Mouse (Mus musculus) hindbrain, postnatal 0 days (tissue): ENCODE measurements at regions not wholly inside any gene's neighbourhood (a gene's known extent, or its start where the extent isn't known, plus 50 kb on each side); places are given as distances from the start of the nearest gene placed in this dataset.
"Not testable (repeated sequence)": the region's sequence is repeated elsewhere in the genome, so short reads cannot be mapped to it uniquely, and the experiment has no call there.

Source experiments
- ATAC-seq: fragments of 200-750 bp; cut with Nextera tagmentation; 2 replicates; pipeline ENCODE4 v1.8.0; 2017; ENCODE audit warnings: mild to moderate bottlenecking, moderate TSS enrichment, moderate library complexity
- DNase-seq: peaks from one replicate; pipeline ENCODE4 v3.0.0-alpha.2; 2015; ENCODE audit warnings: low spot score
- H3K27ac ChIP-seq: fragments of 300-500 bp; sonication (generic); 2 replicates; pipeline ENCODE4 v1.5.1; 2014; ENCODE audit warnings: mild to moderate bottlenecking
- H3K27me3 ChIP-seq: fragments of 300-500 bp; sonication (generic); 2 replicates; pipeline ENCODE4 v1.6.1; 2014; ENCODE audit warnings: low read length, mixed read lengths; ENCODE audit not compliant: insufficient read depth
- H3K36me3 ChIP-seq: fragments of 300-500 bp; sonication (generic); 2 replicates; pipeline ENCODE4 v1.6.1; 2014; ENCODE audit warnings: low read length, mixed read lengths; ENCODE audit not compliant: insufficient read depth
- H3K4me1 ChIP-seq: fragments of 300-500 bp; sonication (generic); 2 replicates; pipeline ENCODE4 v1.6.1; 2014; ENCODE audit warnings: antibody characterized with exemption, low read length, mixed read lengths; ENCODE audit not compliant: insufficient read depth
- H3K4me2 ChIP-seq: fragments of 300-500 bp; sonication (generic); 2 replicates; pipeline ENCODE4 v1.6.1; 2014; ENCODE audit warnings: low read depth, mild to moderate bottlenecking, low read length, moderate library complexity, mixed read lengths
- H3K4me3 ChIP-seq: fragments of 300-500 bp; sonication (generic); 2 replicates; pipeline ENCODE4 v1.5.1; 2014; ENCODE audit warnings: low read length
- H3K9ac ChIP-seq: fragments of 300-500 bp; sonication (generic); replicated peaks from 2 replicates; pipeline ENCODE4 v1.6.1; 2014; ENCODE audit warnings: mild to moderate bottlenecking, low read length, moderate library complexity, mixed read lengths
- H3K9me3 ChIP-seq: fragments of 300-500 bp; sonication (generic); 2 replicates; pipeline ENCODE4 v1.6.1; 2016; ENCODE audit warnings: low read length, mixed read lengths
- CTCF ChIP-seq: IDR thresholded peaks from 2 replicates; pipeline ENCODE4 v1.5.1; 2016; ENCODE audit warnings: antibody characterized with exemption, control low read depth, low read depth
- WGBS: fragments of 180-500 bp; shearing (Covaris S2); extraction: QIAGEN DNeasy Blood & Tissue Kit; methylation state at CpG from one replicate; pipeline ENCODE4 v1.1.7; 2014; 5-methylcytosine and 5-hydroxymethylcytosine counted together

- H3K36me3 ChIP-seq, DNase-seq, H3K27ac ChIP-seq, H3K4me2 ChIP-seq, H3K27me3 ChIP-seq, H3K9me3 ChIP-seq, ATAC-seq, H3K4me3 ChIP-seq, H3K4me1 ChIP-seq, H3K9ac ChIP-seq: not testable (repeated sequence)
- 97% methylated on average over 3 of the region's 15 CpGs for WGBS
Measured at GRCm38 (mm10) chr3:44646600-44646999, 731.6 kb upstream of the Pcdh10 start.

GRCm38 (mm10) chr3:44696354-44696753 is 681.8 kb upstream of the Pcdh10 start:
- Histone ChIP-seq H3K9me3 (no peaks in the 10 kb centered on the region), H3K27me3 (no peaks in the 10 kb centered on the region), H3K9ac (no peak overlapping the region), H3K4me2 (no peak overlapping the region), H3K36me3 (no peaks in the 10 kb centered on the region), H3K4me3 (no peak overlapping the region), H3K4me1 (no peaks in the 10 kb centered on the region), H3K27ac (no peak overlapping the region)
- DNase-seq (no peak), ATAC-seq (no peak)
- TF ChIP-seq CTCF = no peak

DNA sequence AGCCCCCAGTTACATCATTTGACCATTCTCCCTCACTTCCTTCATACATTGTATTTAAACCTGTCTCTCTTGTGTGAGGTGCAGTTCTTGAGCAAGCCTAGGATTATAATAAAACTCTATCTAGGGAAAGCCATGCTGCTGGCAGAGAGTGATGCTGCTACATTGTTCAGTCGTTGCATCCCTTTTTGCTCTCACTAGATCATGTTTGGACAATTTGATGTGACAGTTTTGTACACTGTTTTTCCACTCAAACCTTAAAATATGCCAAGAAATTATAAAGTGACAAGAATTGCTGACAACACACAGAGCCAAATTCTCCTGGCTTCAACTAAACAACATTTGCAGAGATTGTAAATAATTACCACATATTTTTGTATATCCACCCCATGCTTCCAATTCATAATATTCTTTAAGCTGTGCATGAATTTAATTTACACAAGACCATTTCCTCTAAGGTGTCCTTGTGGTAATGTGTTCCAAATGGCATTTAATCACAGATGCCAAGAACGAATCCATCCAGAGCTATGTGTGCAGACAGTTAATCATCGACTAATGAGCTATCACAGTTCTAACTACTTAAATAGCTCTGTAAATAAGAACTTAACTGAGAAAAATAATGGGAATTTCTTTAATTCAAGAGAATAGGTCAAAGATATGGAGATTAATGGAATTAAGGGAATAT is 681.1 kb upstream of the Pcdh10 start:
- no peaks in the 10 kb centered on the region for H3K9me3 ChIP-seq
- no peak overlapping the region for H3K4me3 ChIP-seq
- TF ChIP-seq CTCF = no peak
- 64% methylated on average over 3 of the region's 3 CpGs for WGBS
- H3K4me2 ChIP-seq = no peak overlapping the region
- H3K9ac ChIP-seq = no peak overlapping the region
- DNase-seq (peak; percentile 10), ATAC-seq (no peak)
- H3K4me1 ChIP-seq = no peaks in the 10 kb centered on the region
- no peak overlapping the region for H3K27ac ChIP-seq
- H3K27me3 ChIP-seq = no peaks in the 10 kb centered on the region
- no peaks in the 10 kb centered on the region for H3K36me3 ChIP-seq

DNA sequence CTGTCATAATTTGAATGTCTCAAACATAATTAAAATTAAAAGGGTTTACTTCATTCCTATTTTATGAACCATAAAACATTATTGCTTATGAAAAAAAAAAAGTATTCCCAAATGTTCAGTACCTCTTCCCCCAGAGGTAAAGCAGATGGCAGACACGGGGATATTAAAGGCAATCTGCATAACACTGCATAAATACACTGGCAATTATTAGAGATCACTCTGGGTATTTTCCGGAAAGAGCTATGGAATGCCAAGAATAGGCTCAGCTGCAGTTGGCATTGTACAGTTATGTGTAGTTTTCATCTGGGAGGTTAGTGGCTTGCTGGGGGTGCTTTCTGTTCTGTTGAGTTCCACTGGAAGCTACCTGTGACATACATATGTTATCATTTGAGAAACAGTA is 677.1 kb upstream of the Pcdh10 start:
- H3K9me3 ChIP-seq = no peaks in the 10 kb centered on the region
- no peak overlapping the region for H3K4me2 ChIP-seq
- no peak for DNase-seq
- H3K27ac ChIP-seq = no peak overlapping the region
- H3K9ac ChIP-seq = no peak overlapping the region
- 47% methylated on average over 2 of the region's 2 CpGs for WGBS
- no peak overlapping the region for H3K4me3 ChIP-seq
- no peaks in the 10 kb centered on the region for H3K36me3 ChIP-seq
- no peak for ATAC-seq
- no peaks in the 10 kb centered on the region for H3K27me3 ChIP-seq
- no peak for TF ChIP-seq CTCF
- no peaks in the 10 kb centered on the region for H3K4me1 ChIP-seq

DNA sequence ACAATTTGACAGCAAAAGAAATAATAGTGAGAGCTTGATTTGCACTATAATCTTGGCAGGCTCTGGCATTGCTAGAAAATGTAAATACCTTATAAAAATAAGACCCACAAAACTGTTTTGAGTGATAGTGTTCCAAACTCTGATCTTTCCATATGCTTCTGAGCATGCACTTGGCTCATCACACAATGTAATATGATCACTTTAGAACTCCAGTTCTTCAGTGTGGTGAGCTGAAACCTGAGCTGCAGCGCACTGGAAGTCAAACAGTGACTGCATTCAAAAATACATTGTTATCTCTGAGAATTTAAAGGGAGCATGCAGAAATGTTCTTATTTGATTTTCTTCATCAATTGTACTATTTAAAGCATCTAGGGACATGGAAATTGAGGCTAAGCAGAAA is 672.5 kb upstream of the Pcdh10 start:
- H3K4me1 ChIP-seq = no peaks in the 10 kb centered on the region
- no peak overlapping the region for H3K4me3 ChIP-seq
- TF ChIP-seq CTCF = no peak
- 65% methylated on average over 1 of the region's 1 CpGs for WGBS
- DNase-seq (no peak), ATAC-seq (no peak)
- no peak overlapping the region for H3K4me2 ChIP-seq
- H3K9me3 ChIP-seq = no peaks in the 10 kb centered on the region
- H3K36me3 ChIP-seq = no peaks in the 10 kb centered on the region
- H3K27ac ChIP-seq = no peak overlapping the region
- no peak overlapping the region for H3K9ac ChIP-seq
- no peaks in the 10 kb centered on the region for H3K27me3 ChIP-seq

- no peaks in the 10 kb centered on the region for H3K9me3 ChIP-seq
- no peaks in the 10 kb centered on the region for H3K4me1 ChIP-seq
- no peak for DNase-seq
- no peak overlapping the region for H3K4me3 ChIP-seq
- no peak overlapping the region for H3K9ac ChIP-seq
- no peak overlapping the region for H3K27ac ChIP-seq
- no peak for TF ChIP-seq CTCF
- WGBS = 86% methylated on average over 3 of the region's 3 CpGs
- H3K36me3 ChIP-seq = no peaks in the 10 kb centered on the region
- no peak for ATAC-seq
- H3K4me2 ChIP-seq = no peak overlapping the region
- no peaks in the 10 kb centered on the region for H3K27me3 ChIP-seq
Measured at GRCm38 (mm10) chr3:44715463-44715862, 662.7 kb upstream of the Pcdh10 start.
